In genomic region chr13:28297098-28297497, GRCm38 (mm10) we compare ENCODE assay signal across 29 mouse cellular contexts. TPM values are rescaled to one million over a fixed set of nuclear protein-coding genes. Genes with fewer than 3 reads are reported as not detected.
A peak's percentile ranks its signal among the peaks of the same experiment; 100 is the strongest.
DNase-seq lines count a peak whose midpoint lies in the region; ATAC-seq and TF ChIP-seq lines count a peak whose summit lies in the region.
"Had no signal": no experiment of that assay in that cellular context is flagged by ENCODE, and none has a peak within 500 bp of the region (broad histone marks: within the 10 kb centered on the region; RNA-seq: fewer than 3 reads in every experiment).

No protein-coding gene starts in this region.

- no peak for ATAC-seq in heart, embryonic 16.5 days (replicated peaks; ENCODE audit: extremely low read depth, insufficient read depth, low FRiP score)
- ATAC-seq in liver, embryonic 12.5 days = 0 out of 2 replicates have a peak, but pooled peaks have one; percentile 42
- ATAC-seq: forebrain, embryonic 16.5 days; inflammation-experienced regulatory T-cells, adult 6 months; lung, postnatal 0 days had no signal

- H3K27me3 ChIP-seq in heart, embryonic 16.5 days (ENCODE audit: control insufficient read depth, insufficient read depth, low read length) = no peaks in the 10 kb centered on the region
- H3K27me3 ChIP-seq in liver, embryonic 12.5 days (replicated peaks) = no peaks in the 10 kb centered on the region
- H3K27me3 ChIP-seq in myocyte (ENCODE audit: control insufficient read depth, insufficient read depth, insufficient read length) = no peaks in the 10 kb centered on the region
- H3K27me3 ChIP-seq: heart, embryonic 12.5 days; hindbrain, embryonic 15.5 days; limb, embryonic 13.5 days; neural tube, embryonic 15.5 days; stomach, embryonic 15.5 days had no signal

- no peak overlapping the region for H3K9ac ChIP-seq in heart, embryonic 16.5 days (ENCODE audit: low read length)
- H3K9ac ChIP-seq in liver, embryonic 12.5 days = no peak overlapping the region
- H3K9ac ChIP-seq: heart, embryonic 12.5 days; hindbrain, embryonic 15.5 days; limb, embryonic 13.5 days; neural tube, embryonic 15.5 days; stomach, embryonic 15.5 days had no signal

- intact Hi-C loops in heart, postnatal 25 days (cut with DNase I) = no loop called here

- no peak overlapping the region for H3ac ChIP-seq in myocyte (ENCODE audit: control insufficient read depth, insufficient read length)

- no peaks in the 10 kb centered on the region for H3K4me1 ChIP-seq in heart, embryonic 16.5 days (ENCODE audit: control insufficient read depth, insufficient read depth, low read length)
- no peaks in the 10 kb centered on the region for H3K4me1 ChIP-seq in liver, embryonic 12.5 days
- H3K4me1 ChIP-seq in embryonic fibroblast, embryonic 13.5 days (ENCODE audit: control insufficient read depth, insufficient read depth, low read length) = peaks cover 8% of the 10 kb centered on the region
- H3K4me1 ChIP-seq: stomach, embryonic 15.5 days had no signal

- WGBS in heart, embryonic 16.5 days = 45% methylated on average over 2 of the region's 2 CpGs
- 65% methylated on average over 2 of the region's 2 CpGs for WGBS in liver, embryonic 12.5 days (ENCODE audit: insufficient replicate concordance)

- no peak for TF ChIP-seq POLR2A in embryonic fibroblast, embryonic 13.5 days (IDR thresholded peaks at IDR 0.05; ENCODE audit: low read depth, low read length)
- TF ChIP-seq POLR2A in myocyte (IDR thresholded peaks at IDR 0.05; ENCODE audit: insufficient read length, low read depth) = no peak

- H3K4me3 ChIP-seq in heart, embryonic 16.5 days (ENCODE audit: low read length) = no peak overlapping the region
- H3K4me3 ChIP-seq in liver, embryonic 12.5 days = no peak overlapping the region
- no peak overlapping the region for H3K4me3 ChIP-seq in embryonic fibroblast, embryonic 13.5 days (ENCODE audit: insufficient read depth, low read length)
- no peak overlapping the region for H3K4me3 ChIP-seq in myocyte
- H3K4me3 ChIP-seq: heart, adult 2 months; heart, embryonic 12.5 days; hindbrain, embryonic 10.5 days; hindbrain, embryonic 15.5 days; layer of hippocampus, adult 2 months; left cerebral cortex, adult 2 months; limb, embryonic 13.5 days; neural tube, embryonic 15.5 days; stomach, embryonic 15.5 days had no signal

- TF ChIP-seq CTCF in embryonic fibroblast, embryonic 13.5 days (IDR thresholded peaks at IDR 0.05; ENCODE audit: borderline replicate concordance, insufficient read depth, low read length) = no peak

- H3K79me2 ChIP-seq in myocyte (ENCODE audit: control insufficient read depth, insufficient read depth) = no peaks in the 10 kb centered on the region

- H3K4me2 ChIP-seq in heart, embryonic 16.5 days (ENCODE audit: low read depth, low read length) = no peak overlapping the region
- H3K4me2 ChIP-seq in liver, embryonic 12.5 days = no peak overlapping the region
- peak overlapping the region; percentile 31 for H3K4me2 ChIP-seq in myocyte (ENCODE audit: low read depth)
- H3K4me2 ChIP-seq: heart, embryonic 12.5 days; limb, embryonic 13.5 days; neural tube, embryonic 15.5 days; stomach, embryonic 15.5 days had no signal

- no peaks in the 10 kb centered on the region for H3K36me3 ChIP-seq in heart, embryonic 16.5 days (ENCODE audit: control insufficient read depth, insufficient read depth)
- no peaks in the 10 kb centered on the region for H3K36me3 ChIP-seq in liver, embryonic 12.5 days
- H3K36me3 ChIP-seq in myocyte (ENCODE audit: control insufficient read depth, insufficient read depth) = no peaks in the 10 kb centered on the region
- H3K36me3 ChIP-seq: G1E; heart, embryonic 12.5 days; hindbrain, embryonic 10.5 days; hindbrain, embryonic 15.5 days; limb, embryonic 13.5 days; neural tube, embryonic 15.5 days; stomach, embryonic 15.5 days had no signal

- no peaks in the 10 kb centered on the region for H3K9me3 ChIP-seq in heart, embryonic 16.5 days (replicated peaks; ENCODE audit: control insufficient read depth, low read length)
- no peaks in the 10 kb centered on the region for H3K9me3 ChIP-seq in liver, embryonic 12.5 days (replicated peaks)
- H3K9me3 ChIP-seq: G1E; heart, embryonic 12.5 days; hindbrain, embryonic 10.5 days; hindbrain, embryonic 15.5 days; limb, embryonic 13.5 days; neural tube, embryonic 15.5 days; stomach, embryonic 15.5 days had no signal

- no peak for DNase-seq in heart, postnatal 25 days (ENCODE audit: low spot score)
- no peak for DNase-seq in liver
- no peak for DNase-seq in lung, postnatal 10 days
- DNase-seq: adrenal gland, postnatal 14 days; cerebellum, adult 11 months; cerebellum, adult 9-10 months; cerebellum, postnatal 36 days; heart, adult 2 months; kidney, postnatal 25 days; lung, adult 18-20 months; right cerebral cortex, postnatal 25 days; thymus, postnatal 14 days had no signal

- H3K27ac ChIP-seq in heart, embryonic 16.5 days (ENCODE audit: low read length) = 0 out of 2 replicates have a peak overlapping the region, but pooled peaks have one; percentile 12
- H3K27ac ChIP-seq in liver, embryonic 12.5 days = no peak overlapping the region
- H3K27ac ChIP-seq in embryonic fibroblast, embryonic 13.5 days (ENCODE audit: insufficient read depth, low read length) = peak overlapping the region; percentile 61
- H3K27ac ChIP-seq: heart, adult 2 months; layer of hippocampus, adult 2 months; left cerebral cortex, adult 2 months; limb, embryonic 13.5 days; macrophage; stomach, embryonic 15.5 days had no signal

TF ChIP-seq in myocyte, 11 proteins besides CTCF, POLR2A, EP300 and RAD21:
- TF ChIP-seq REST (IDR thresholded peaks at IDR 0.05; ENCODE audit: insufficient read depth, insufficient read length) (no peak), MAX (IDR thresholded peaks at IDR 0.05; ENCODE audit: low read depth) (no peak), CEBPB (IDR thresholded peaks at IDR 0.05; ENCODE audit: insufficient read depth, poor library complexity, severe bottlenecking) (no peak), MYOD1 (IDR thresholded peaks at IDR 0.05; ENCODE audit: control insufficient read depth in 1 of 3, insufficient read length in 2 of 3, low read depth in 2 of 3) (no peak), TCF12 (IDR thresholded peaks at IDR 0.05; ENCODE audit: insufficient read depth, poor library complexity, severe bottlenecking) (no peak), E2F4 (IDR thresholded peaks at IDR 0.05; ENCODE audit: insufficient read depth) (no peak)

RNA-seq across cellular contexts. Expression of gene Gm11361, which starts 39.8 kb away (rescaled TPM):
- polyA plus RNA-seq in heart, embryonic 16.5 days (2015; fragmentation: Nextera tagmentation; extraction: Ambion mirVana) = 4.6 and 10.0 TPM in 2 replicates
- 10 to 100 TPM; 75.7 to 82.3 TPM for total RNA-seq in heart, postnatal 25 days (2021)
- 2.7 and 3.0 TPM in 2 replicates for polyA plus RNA-seq in liver, embryonic 12.5 days (2016; fragmentation: Nextera tagmentation; extraction: Ambion mirVana)
- not detected in 2 replicates for polyA plus RNA-seq in embryonic fibroblast, embryonic 13.5 days (2011; ENCODE audit: insufficient read length, low read depth, missing spikeins)
- 1,646 TPM for polyA plus RNA-seq in myocyte (2012; fragmentation: generic; extraction: Trizol)

Comparison
In these comparisons a context has a peak if more than half of its experiments do, and no peak if none do; other contexts are left out.
1. RNA of gene Gm11361, which starts 39.8 kb away (polyA plus RNA-seq): 1,646 TPM in myocyte (single experiment); 4.6 to 10.0 TPM in heart, embryonic 16.5 days, 2.7 to 3.0 TPM in liver, embryonic 12.5 days and not detected in embryonic fibroblast, embryonic 13.5 days; every median in the first group is over 100 times any median in the second.